Mouse (Mus musculus) right cerebral cortex, postnatal 10 days (tissue): ENCODE data around the gene Slc5a11.

Source experiments
- DNase-seq, 2 experiments: peaks; one replicate each; pipeline ENCODE4 v3.0.0; 2021; ENCODE audit warnings: low spot score in 2 of 2

Slc5a11 gene

GRCm38 (mm10) chr7:123279797-123280196, 65.2 kb downstream of the Slc5a11 start:
- no peak for DNase-seq

GRCm38 (mm10) chr7:123283826-123284225, 69.2 kb downstream of the Slc5a11 start:
- DNase-seq = peak; percentile 54 to 66

- DNase-seq = peak; percentile 28 to 40
Measured at GRCm38 (mm10) chr7:123285896-123286295, 71.3 kb downstream of the Slc5a11 start.

DNA sequence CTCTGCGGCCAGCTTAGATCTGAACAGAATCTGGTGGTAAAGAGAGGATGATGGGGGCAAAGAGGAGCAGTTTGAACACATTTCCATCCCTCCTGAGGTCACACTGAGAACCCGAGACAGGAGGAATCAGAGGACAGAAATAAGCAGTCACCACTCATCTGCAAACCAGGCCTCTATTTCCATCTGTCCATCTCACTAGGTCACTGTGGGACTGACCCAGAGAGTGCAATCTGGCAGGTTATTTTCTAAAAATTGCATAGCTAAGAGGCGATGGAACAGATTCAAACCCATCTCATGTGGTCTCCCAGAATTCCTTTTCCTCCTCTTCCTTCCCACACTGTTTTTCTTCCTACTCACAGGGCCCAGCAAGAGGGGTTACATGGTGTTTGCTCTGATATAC, 73.3 kb downstream of the Slc5a11 start:
- DNase-seq = no peak

DNA sequence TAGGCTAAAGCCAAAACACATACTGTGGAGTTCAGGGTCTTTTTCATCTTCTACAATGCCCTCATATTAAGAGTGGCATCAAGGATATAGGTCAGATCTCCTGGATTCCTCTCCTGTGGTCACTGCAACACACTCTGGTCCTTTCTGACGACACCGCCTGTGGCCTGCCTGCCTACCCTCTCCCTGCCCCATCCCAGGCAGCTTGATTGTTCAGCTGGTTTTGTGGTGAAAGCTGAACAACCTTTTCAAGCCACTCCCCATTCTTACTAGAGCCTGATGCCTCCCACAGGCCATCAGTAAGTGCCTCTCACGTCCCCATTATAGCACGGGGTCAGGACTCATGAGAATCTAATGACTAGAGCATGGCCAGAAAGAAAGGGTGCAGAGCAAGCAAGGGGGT, 74.6 kb downstream of the Slc5a11 start:
- DNase-seq = no peak

DNA sequence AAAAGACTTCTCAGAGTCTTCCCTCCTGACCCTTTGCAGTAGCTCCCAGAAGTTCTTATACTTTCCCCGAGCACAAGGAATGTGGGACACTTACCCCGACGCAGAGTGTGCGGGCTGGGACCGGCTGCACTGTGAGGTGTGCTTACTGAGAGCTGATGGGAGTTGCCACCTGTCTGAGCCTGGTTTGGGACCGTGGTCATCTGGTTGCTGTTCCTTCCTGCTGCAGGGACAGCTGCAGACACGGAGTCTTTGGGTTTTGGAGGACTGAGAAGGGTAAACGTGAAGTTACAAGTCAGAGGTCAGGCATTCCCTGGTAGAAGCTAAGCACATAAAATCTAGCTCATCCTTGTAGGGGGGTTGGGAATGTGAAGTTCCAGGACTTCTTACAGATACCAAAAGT, 77.4 kb downstream of the Slc5a11 start:
- no peak for DNase-seq

DNA sequence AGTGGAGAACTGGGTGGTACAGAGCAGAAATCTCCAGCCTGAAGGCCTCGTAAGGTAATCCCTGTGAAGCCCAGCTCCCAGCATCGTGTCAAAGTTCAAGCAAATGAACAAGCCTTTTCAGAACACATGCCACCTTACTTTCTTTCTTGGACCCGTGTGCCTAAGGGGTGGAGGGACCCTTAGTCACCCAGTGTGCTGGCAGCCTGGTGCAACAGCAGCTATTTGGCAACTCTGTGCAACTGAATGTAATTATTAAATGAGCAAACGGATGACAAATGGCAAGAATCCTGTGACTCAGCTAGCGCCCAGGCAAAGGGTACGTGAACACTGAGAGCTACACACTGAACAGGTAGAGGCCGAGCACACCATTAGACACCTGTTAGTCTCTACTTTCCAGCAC, 79.3 kb downstream of the Slc5a11 start:
- no peak for DNase-seq

DNA sequence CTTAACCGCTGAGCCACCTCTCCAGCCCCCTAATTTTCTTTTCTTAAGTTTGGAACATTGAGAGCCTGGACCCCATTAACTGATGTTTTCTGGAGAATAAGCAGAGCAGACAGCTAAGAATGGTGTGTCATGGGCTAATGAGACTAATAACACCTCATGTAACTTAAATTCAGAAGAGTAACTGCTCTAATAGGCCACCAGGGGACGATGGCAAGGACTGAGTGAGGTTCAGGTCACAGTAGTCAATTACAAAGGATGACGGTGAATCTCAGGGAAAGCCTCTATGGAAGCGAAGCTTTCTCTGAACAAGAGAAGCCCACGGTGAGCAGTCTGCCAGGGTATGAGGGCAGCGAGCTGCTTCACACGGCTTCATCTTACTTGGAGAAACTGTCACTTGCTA, 80.8 kb downstream of the Slc5a11 start:
- DNase-seq = no peak

DNA sequence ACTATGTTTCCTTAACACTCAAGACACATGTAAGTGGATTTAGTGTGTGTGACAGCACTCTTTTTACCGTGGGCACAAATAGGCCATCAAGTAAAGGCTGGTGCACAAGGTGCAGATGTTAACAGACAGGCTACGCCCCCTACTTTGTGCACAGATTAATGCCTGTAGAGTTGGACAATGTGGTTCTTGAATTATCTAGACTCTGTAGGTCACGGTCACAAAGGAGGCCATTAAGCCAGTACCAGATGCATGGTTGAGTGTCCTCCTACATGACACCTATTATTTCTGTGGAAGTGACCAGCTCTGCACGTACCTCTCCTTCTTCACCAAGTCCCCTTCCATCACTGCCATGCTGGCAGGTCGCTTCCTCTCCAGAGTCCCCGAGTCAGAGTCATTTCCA, 81.5 kb downstream of the Slc5a11 start:
- no peak for DNase-seq

- DNase-seq = no peak
Measured at GRCm38 (mm10) chr7:123298225-123298624, 83.6 kb downstream of the Slc5a11 start.

- no peak for DNase-seq
Measured at GRCm38 (mm10) chr7:123300258-123300657, 85.7 kb downstream of the Slc5a11 start.

GRCm38 (mm10) chr7:123305397-123305796, 90.8 kb downstream of the Slc5a11 start:
- DNase-seq = no peak

DNA sequence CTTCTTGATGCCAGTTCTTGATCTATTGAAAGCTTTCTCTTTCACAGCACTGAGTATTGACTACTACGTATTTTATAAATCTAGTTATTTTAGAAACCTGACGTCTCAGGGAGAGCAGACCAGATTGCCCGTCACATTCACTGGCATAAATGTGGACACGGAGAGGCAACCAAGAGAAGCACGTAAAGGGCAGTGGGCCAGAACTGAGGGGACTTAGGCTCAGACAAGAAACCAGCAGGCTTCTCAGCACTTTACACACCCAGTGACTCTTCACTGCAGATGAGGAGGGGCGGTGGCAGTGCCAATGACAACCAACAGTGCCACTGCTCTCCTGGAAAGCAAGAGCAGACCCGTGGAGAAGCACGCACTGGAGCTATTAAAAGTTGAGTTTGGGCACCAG, 92.7 kb downstream of the Slc5a11 start:
- no peak for DNase-seq

DNA sequence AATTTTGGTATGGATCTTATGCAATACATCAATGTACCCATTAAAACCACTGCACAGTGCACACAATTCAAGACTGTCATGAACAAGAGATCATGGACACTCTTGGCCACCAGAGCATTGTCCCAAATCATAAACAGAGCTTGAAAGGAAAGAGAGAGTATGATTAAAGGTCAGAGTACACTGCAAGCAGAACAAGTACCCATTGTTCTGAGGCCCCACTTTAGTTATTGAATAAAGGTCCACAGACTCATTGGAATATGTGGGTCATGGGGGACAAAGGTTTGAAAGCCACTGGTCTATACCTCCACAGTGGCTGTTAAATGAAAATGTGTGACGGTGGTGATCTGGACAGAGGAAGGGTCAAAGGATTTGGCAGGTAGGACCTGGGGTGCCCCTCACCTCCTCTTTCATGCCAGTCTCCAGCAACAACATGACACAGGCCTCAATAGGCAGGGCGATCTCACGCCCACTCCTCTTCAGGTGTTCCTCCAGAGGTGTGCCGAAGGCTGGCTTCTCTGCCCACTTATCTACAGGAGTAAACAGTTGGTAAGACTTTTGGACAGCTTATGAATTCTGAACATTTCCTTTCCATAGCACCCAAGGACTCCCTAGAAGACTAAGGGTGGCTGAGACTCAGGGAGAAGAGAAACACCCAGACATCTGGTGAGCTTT, 93.4 kb downstream of the Slc5a11 start:
- DNase-seq = no peak

- DNase-seq = no peak
Measured at GRCm38 (mm10) chr7:123311836-123312235, 97.3 kb downstream of the Slc5a11 start.

GRCm38 (mm10) chr7:123312738-123313137, 98.2 kb downstream of the Slc5a11 start:
- no peak for DNase-seq

- DNase-seq = no peak
Measured at GRCm38 (mm10) chr7:123322452-123323121, 108.0 kb downstream of the Slc5a11 start.
